Mouse (Mus musculus) heart, embryonic 16.5 days (tissue): Measurements from ENCODE around the gene Rfk. TPM values are rescaled to one million over a fixed set of nuclear protein-coding genes. Genes with fewer than 3 reads are reported as not detected.

Experiments used
- polyA plus RNA-seq: library from polyadenylated mRNA; unstranded; fragments of >200 nt; fragmentation: Nextera tagmentation; extraction: Ambion mirVana; gene quantifications from 2 replicates; pipeline ENCODE4 v1.2.1, GENCODE M21; 2015

Rfk gene
- polyA plus RNA-seq, 1 experiment from 2014 or later: 68.9 TPM

Other genes starting within 250 kb of the Rfk start
- gene Gcnt1, start 21.2 kb upstream of the Rfk start, polyA plus RNA-seq: 6.0 and 6.2 TPM in 2 replicates